Mouse (Mus musculus) gastrocnemius, postnatal 4 days (tissue): Measurements from ENCODE around the gene Mtx3. TPM values are rescaled to one million over a fixed set of nuclear protein-coding genes. Genes with fewer than 3 reads are reported as not detected.

Experiments used
- DNase-seq, 2 experiments: peaks; one replicate each; pipeline ENCODE4 v3.0.0; 2021 to 2022; ENCODE audit warnings: low spot score in 2 of 2, mixed read lengths in 2 of 2
- total RNA-seq, 2 experiments: library from RNA; stranded (reverse); gene quantifications; 2 replicates each; pipeline ENCODE4 v1.2.3; 2021

The Mtx3 gene
- total RNA-seq, 2 experiments from 2014 or later, result 13.7 to 14.9 TPM

- DNase-seq, result peak in 1 of 2 experiments; percentile 5
Measured at GRCm38 (mm10) chr13:92882986-92883720, 38.6 kb downstream of the Mtx3 start.

- peak in 1 of 2 experiments; percentile 3 for DNase-seq
Measured at GRCm38 (mm10) chr13:92884206-92884605, 39.6 kb downstream of the Mtx3 start.

- no peak for DNase-seq
Measured at GRCm38 (mm10) chr13:92884930-92885329, 40.4 kb downstream of the Mtx3 start.

GRCm38 (mm10) chr13:92899087-92899486 lies 54.5 kb downstream of the Mtx3 start:
- peak in 1 of 2 experiments; percentile 2 for DNase-seq

- DNase-seq, result no peak
Measured at GRCm38 (mm10) chr13:92903291-92903690, 58.7 kb downstream of the Mtx3 start.

- DNase-seq, result no peak
Measured at GRCm38 (mm10) chr13:92905944-92906343, 61.4 kb downstream of the Mtx3 start.

- DNase-seq, result no peak
Measured at GRCm38 (mm10) chr13:92907366-92907765, 62.8 kb downstream of the Mtx3 start.

Other genes with a start within 250 kb of the Mtx3 start
- 10 to 100 TPM; 35.8 to 37.7 TPM for gene Serinc5, start 233.7 kb upstream of the Mtx3 start, total RNA-seq
- 100 to 1,000 TPM; 151 to 191 TPM for gene Thbs4, start 49.9 kb upstream of the Mtx3 start, total RNA-seq